Mouse (Mus musculus): ENCODE data around the gene Grin1. TPM values are rescaled to one million over a fixed set of nuclear protein-coding genes. Genes with fewer than 3 reads are reported as not detected.
A peak's percentile ranks its signal among the peaks of the same experiment; 100 is the strongest.

Gene Grin1
- polyA plus RNA-seq, 1 experiment from 2014 or later, result 2.5 TPM

DNA sequence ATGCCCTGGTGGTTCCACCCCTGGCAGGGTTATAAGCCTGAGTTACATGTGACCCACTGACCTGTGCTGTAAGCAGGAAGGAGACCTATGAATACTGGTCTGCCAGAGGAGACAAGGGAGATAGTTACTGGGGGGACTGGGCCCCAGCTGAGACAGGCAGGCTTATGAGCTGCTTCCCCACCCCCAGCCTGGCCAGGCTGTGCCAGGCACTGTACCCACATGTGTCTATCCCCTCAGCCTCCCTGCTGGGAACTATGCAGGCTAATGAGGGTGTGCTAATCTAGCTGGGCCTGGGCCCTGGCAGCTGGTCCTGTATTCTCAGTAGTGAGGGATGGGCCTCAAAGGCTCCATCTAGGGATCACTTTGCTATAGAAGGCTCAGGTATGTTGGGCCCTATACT, 51.7 kb downstream of the Grin1 start:
- H3K4me1 ChIP-seq (ENCODE audit: control insufficient read depth, insufficient read depth, low read length), result peaks cover 24% of the 10 kb centered on the region
- peaks cover 15% of the 10 kb centered on the region for H3K27me3 ChIP-seq (ENCODE audit: control insufficient read depth, insufficient read depth, low read length)
- H3K9ac ChIP-seq (ENCODE audit: low read length), result no peak overlapping the region
- ATAC-seq (ENCODE audit: insufficient read depth, low FRiP score, low TSS enrichment) (no peak), DNase-seq (ENCODE audit: low spot score) (no peak)
- no peaks in the 10 kb centered on the region for H3K36me3 ChIP-seq (ENCODE audit: control insufficient read depth, insufficient read depth, low read length)
- H3K4me3 ChIP-seq (ENCODE audit: low read depth, low read length), result no peak overlapping the region
- no peak overlapping the region for H3K27ac ChIP-seq (ENCODE audit: low read depth, low read length)
- no peak overlapping the region for H3K4me2 ChIP-seq (ENCODE audit: low read depth)
- H3K9me3 ChIP-seq (ENCODE audit: control insufficient read depth, low read length), result no peaks in the 10 kb centered on the region

DNA sequence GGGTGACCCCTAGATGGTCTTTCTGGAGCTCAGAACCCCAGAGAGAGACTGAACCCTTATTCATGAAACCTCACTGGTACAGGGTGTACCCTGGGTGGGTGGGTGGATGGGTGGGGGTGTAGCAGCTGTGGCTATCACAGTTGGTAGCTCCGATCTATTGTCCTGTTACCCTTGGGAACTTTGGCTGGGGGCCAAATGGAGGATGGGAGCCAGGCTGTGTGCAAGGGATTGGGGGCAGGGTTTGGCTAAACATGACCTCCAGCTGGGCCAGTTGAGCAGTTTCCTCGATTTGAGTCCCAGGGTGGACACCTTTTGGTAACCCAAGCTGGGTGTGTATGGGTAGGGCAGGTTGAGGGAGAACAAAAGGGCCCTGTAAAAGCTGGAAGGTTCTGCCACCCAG, 52.3 kb downstream of the Grin1 start:
- Histone ChIP-seq H3K27me3 (ENCODE audit: control insufficient read depth, insufficient read depth, low read length) (peaks cover 15% of the 10 kb centered on the region), H3K27ac (ENCODE audit: low read depth, low read length) (no peak overlapping the region), H3K9ac (ENCODE audit: low read length) (no peak overlapping the region), H3K4me2 (ENCODE audit: low read depth) (no peak overlapping the region), H3K4me1 (ENCODE audit: control insufficient read depth, insufficient read depth, low read length) (peaks cover 24% of the 10 kb centered on the region), H3K36me3 (ENCODE audit: control insufficient read depth, insufficient read depth, low read length) (no peaks in the 10 kb centered on the region), H3K4me3 (ENCODE audit: low read depth, low read length) (no peak overlapping the region), H3K9me3 (ENCODE audit: control insufficient read depth, low read length) (no peaks in the 10 kb centered on the region)
- ATAC-seq (ENCODE audit: insufficient read depth, low FRiP score, low TSS enrichment), result no peak
- DNase-seq (ENCODE audit: low spot score), result no peak
- 48% methylated on average over 2 of the region's 2 CpGs for WGBS

GRCm38 (mm10) chr2:25265897-25266656, 52.9 kb downstream of the Grin1 start:
- Histone ChIP-seq H3K4me1 (ENCODE audit: control insufficient read depth, insufficient read depth, low read length) (peaks cover 18% of the 10 kb centered on the region), H3K27ac (ENCODE audit: low read depth, low read length) (no peak overlapping the region), H3K27me3 (ENCODE audit: control insufficient read depth, insufficient read depth, low read length) (peaks cover 15% of the 10 kb centered on the region), H3K9me3 (ENCODE audit: control insufficient read depth, low read length) (no peaks in the 10 kb centered on the region), H3K36me3 (ENCODE audit: control insufficient read depth, insufficient read depth, low read length) (no peaks in the 10 kb centered on the region), H3K9ac (ENCODE audit: low read length) (no peak overlapping the region), H3K4me2 (ENCODE audit: low read depth) (0 out of 2 replicates have a peak overlapping the region, but pooled peaks have one; percentile 10), H3K4me3 (ENCODE audit: low read depth, low read length) (no peak overlapping the region)
- WGBS, result 71% methylated on average over 6 of the region's 6 CpGs
- ATAC-seq (ENCODE audit: insufficient read depth, low FRiP score, low TSS enrichment) (no peak), DNase-seq (ENCODE audit: low spot score) (no peak)

GRCm38 (mm10) chr2:25264851-25265250, 54.1 kb downstream of the Grin1 start:
- 64% methylated on average over 3 of the region's 3 CpGs for WGBS
- Histone ChIP-seq H3K9ac (ENCODE audit: low read length) (no peak overlapping the region), H3K4me3 (ENCODE audit: low read depth, low read length) (no peak overlapping the region), H3K27me3 (ENCODE audit: control insufficient read depth, insufficient read depth, low read length) (peaks cover 15% of the 10 kb centered on the region), H3K4me1 (ENCODE audit: control insufficient read depth, insufficient read depth, low read length) (peaks cover 14% of the 10 kb centered on the region; the same call in 1 of the 2 replicates), H3K4me2 (ENCODE audit: low read depth) (no peak overlapping the region), H3K36me3 (ENCODE audit: control insufficient read depth, insufficient read depth, low read length) (no peaks in the 10 kb centered on the region), H3K9me3 (ENCODE audit: control insufficient read depth, low read length) (no peaks in the 10 kb centered on the region), H3K27ac (ENCODE audit: low read depth, low read length) (no peak overlapping the region)
- no peak for ATAC-seq (ENCODE audit: insufficient read depth, low FRiP score, low TSS enrichment)
- no peak for DNase-seq (ENCODE audit: low spot score)

DNA sequence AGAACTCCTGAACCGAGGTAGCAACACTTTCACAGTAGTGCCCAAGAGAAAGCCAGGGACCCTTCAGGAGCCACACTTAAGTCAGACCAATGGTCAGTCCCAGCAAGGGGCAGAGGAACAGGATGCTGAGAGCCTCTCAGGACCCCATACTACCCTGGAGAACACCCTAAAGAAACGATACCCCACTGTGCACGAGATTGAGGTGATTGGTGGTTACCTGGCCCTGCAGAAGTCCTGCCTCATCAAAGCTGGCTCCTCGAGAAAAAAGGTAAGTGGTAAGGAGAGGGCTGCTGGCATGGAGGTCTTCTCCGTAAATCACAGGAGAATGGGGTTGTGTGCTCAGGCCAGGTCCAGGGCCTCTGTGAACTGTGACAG, 54.7 kb downstream of the Grin1 start:
- Histone ChIP-seq H3K9ac (ENCODE audit: low read length) (no peak overlapping the region), H3K4me3 (ENCODE audit: low read depth, low read length) (0 out of 2 replicates have a peak overlapping the region, but pooled peaks have one; percentile 79)

DNA sequence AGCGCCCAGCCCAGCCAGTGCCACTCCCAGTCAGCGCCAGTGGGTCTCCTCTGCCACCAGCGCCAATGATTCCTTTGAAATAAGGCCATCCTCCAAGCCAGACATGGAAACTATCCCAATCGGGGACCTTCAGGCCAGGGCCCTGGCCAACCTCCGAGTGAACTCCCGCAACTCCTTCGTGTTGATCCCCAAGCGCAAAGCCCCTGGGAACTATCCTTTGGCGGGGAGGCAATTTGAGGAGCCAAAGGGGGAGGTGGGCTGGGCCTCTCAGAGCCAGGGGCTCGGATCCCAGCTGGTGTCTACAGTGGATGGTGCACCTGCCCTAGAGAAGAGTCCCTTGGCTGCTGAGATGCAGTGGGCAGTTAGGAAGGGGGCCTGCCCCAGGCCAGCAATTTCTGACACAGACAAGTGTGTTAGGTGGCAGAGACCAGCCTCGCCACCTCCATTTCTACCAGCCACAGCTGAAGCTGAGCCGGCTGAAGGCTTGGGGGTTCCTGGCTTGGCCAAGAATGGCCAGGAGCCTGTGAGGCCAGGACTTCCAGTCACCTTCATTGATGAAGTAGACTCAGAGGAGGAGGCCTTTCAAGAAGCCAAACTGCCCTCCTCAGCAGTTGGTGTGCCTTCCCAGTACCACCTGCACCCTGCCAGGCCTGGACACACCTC, 55.2 kb downstream of the Grin1 start:
- ATAC-seq (ENCODE audit: insufficient read depth, low FRiP score, low TSS enrichment), result no peak
- 21% methylated on average over 12 of the region's 12 CpGs for WGBS

More for the DNA sequence above, 54.7 kb downstream of the Grin1 start:
- ATAC-seq (ENCODE audit: insufficient read depth, low FRiP score, low TSS enrichment) (no peak), DNase-seq (ENCODE audit: low spot score) (no peak)
- WGBS, result 77% methylated on average over 5 of the region's 5 CpGs
- H3K4me1 ChIP-seq (ENCODE audit: control insufficient read depth, insufficient read depth, low read length), result peaks cover 14% of the 10 kb centered on the region; the same call in 1 of the 2 replicates
- no peak overlapping the region for H3K27ac ChIP-seq (ENCODE audit: low read depth, low read length)
- H3K36me3 ChIP-seq (ENCODE audit: control insufficient read depth, insufficient read depth, low read length), result no peaks in the 10 kb centered on the region
- H3K9me3 ChIP-seq (ENCODE audit: control insufficient read depth, low read length), result no peaks in the 10 kb centered on the region
- H3K27me3 ChIP-seq (ENCODE audit: control insufficient read depth, insufficient read depth, low read length), result peaks cover 15% of the 10 kb centered on the region
- peak overlapping the region; percentile 98; the same call in 1 of the 2 replicates for H3K4me2 ChIP-seq (ENCODE audit: low read depth)

GRCm38 (mm10) chr2:25262795-25263622, 56.0 kb downstream of the Grin1 start:
- peaks cover 14% of the 10 kb centered on the region; the same call in 1 of the 2 replicates for H3K4me1 ChIP-seq (ENCODE audit: control insufficient read depth, insufficient read depth, low read length)
- DNase-seq (ENCODE audit: low spot score) (peak; percentile 60), ATAC-seq (ENCODE audit: insufficient read depth, low FRiP score, low TSS enrichment) (peak; percentile 17)
- peak overlapping the region; percentile 98 for H3K4me2 ChIP-seq (ENCODE audit: low read depth)
- peak overlapping the region; percentile 79 for H3K4me3 ChIP-seq (ENCODE audit: low read depth, low read length)
- H3K27me3 ChIP-seq (ENCODE audit: control insufficient read depth, insufficient read depth, low read length), result peaks cover 15% of the 10 kb centered on the region
- H3K36me3 ChIP-seq (ENCODE audit: control insufficient read depth, insufficient read depth, low read length), result no peaks in the 10 kb centered on the region
- WGBS, result under 1% methylated on average over 82 of the region's 82 CpGs
- H3K9me3 ChIP-seq (ENCODE audit: control insufficient read depth, low read length), result no peaks in the 10 kb centered on the region
- H3K27ac ChIP-seq (ENCODE audit: low read depth, low read length), result peak overlapping the region; percentile 4; the same call in 1 of the 2 replicates
- H3K9ac ChIP-seq (ENCODE audit: low read length), result peak overlapping the region; percentile 49

More for the DNA sequence above, 55.2 kb downstream of the Grin1 start:
- no peaks in the 10 kb centered on the region for H3K36me3 ChIP-seq (ENCODE audit: control insufficient read depth, insufficient read depth, low read length)
- H3K27ac ChIP-seq (ENCODE audit: low read depth, low read length), result no peak overlapping the region
- H3K27me3 ChIP-seq (ENCODE audit: control insufficient read depth, insufficient read depth, low read length), result peaks cover 15% of the 10 kb centered on the region
- peaks cover 14% of the 10 kb centered on the region; the same call in 1 of the 2 replicates for H3K4me1 ChIP-seq (ENCODE audit: control insufficient read depth, insufficient read depth, low read length)
- peak overlapping the region; percentile 79 for H3K4me3 ChIP-seq (ENCODE audit: low read depth, low read length)
- no peaks in the 10 kb centered on the region for H3K9me3 ChIP-seq (ENCODE audit: control insufficient read depth, low read length)
- no peak for DNase-seq (ENCODE audit: low spot score)
- H3K4me2 ChIP-seq (ENCODE audit: low read depth), result peak overlapping the region; percentile 98
- peak overlapping the region; percentile 49 for H3K9ac ChIP-seq (ENCODE audit: low read length)

DNA sequence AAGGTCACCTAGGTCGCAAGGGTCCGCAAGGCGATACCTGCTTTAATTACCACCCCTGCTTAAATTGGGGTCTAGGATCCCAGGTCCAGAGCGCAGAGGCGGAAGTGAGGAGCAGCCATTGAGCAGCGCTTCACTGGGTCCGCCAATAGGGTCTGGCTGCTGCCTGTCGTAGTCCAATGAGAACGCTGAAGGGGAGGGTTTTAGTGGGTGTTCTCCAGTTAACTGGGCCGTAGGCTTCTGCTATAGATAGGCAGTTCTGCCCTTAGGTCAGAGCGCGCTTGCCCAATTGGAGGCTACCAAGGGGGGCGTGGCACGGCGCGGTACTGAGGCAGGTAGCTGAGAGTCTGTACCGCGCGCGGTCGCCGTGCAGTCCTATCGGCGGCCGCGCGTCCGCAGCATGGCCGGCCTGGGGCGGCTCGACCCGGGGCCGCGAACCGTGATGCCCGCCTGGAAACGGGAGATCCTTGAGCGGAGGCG, 56.7 kb downstream of the Grin1 start, which contains the start of gene Tprn:
Gene Tprn (plus strand): TSS at position 328 of the 477 bp plus-strand sequence.
- Histone ChIP-seq H3K4me2 (ENCODE audit: low read depth) (peak within 1 kb of the TSS; percentile 98), H3K4me3 (ENCODE audit: low read depth, low read length) (peak within 1 kb of the TSS; percentile 79), H3K36me3 (ENCODE audit: control insufficient read depth, insufficient read depth, low read length) (no peaks in the 10 kb centered on the region), H3K9ac (ENCODE audit: low read length) (peak within 1 kb of the TSS; percentile 49), H3K4me1 (ENCODE audit: control insufficient read depth, insufficient read depth, low read length) (peaks cover 14% of the 10 kb centered on the region; the same call in 1 of the 2 replicates), H3K9me3 (ENCODE audit: control insufficient read depth, low read length) (no peaks in the 10 kb centered on the region), H3K27me3 (ENCODE audit: control insufficient read depth, insufficient read depth, low read length) (peaks cover 15% of the 10 kb centered on the region), H3K27ac (ENCODE audit: low read depth, low read length) (peak within 1 kb of the TSS; percentile 4; the same call in 1 of the 2 replicates)
- WGBS, result 0% methylated on average over 39 of the region's 39 CpGs
- DNase-seq (ENCODE audit: low spot score) (peak; percentile 93), ATAC-seq (ENCODE audit: insufficient read depth, low FRiP score, low TSS enrichment) (peak; percentile 98)
